Mouse (Mus musculus) urinary bladder, postnatal 36 days (tissue): ENCODE results near the gene Tekt1.

ENCODE experiments used
- DNase-seq, 2 experiments: peaks; one replicate each; pipeline ENCODE4 v3.0.0; 2022; ENCODE audit warnings: low spot score in 2 of 2, mixed read lengths in 1 of 2

Gene Tekt1

DNA sequence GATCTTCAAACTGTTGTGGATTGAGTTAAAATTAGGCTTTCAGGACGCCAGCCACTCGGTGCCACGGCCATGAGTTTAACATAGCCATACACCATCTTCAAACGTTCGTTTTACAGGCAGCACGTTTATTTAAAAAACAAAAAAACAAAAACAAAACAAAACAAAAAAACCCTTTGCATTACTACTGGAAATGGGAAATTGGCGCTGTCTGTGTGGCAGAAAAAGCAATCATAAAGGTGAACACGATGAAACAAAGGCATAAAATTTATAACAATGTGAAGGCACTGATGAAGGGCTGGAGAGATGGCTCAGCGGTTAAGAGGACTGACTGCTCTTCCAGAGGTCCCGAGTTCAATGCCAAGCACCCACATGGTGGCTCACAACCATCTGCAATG, at the start of gene Tekt1:
TSS of gene Tekt1 (minus strand) at position 96 of the 395 bp plus-strand sequence.
- no peak for DNase-seq

DNA sequence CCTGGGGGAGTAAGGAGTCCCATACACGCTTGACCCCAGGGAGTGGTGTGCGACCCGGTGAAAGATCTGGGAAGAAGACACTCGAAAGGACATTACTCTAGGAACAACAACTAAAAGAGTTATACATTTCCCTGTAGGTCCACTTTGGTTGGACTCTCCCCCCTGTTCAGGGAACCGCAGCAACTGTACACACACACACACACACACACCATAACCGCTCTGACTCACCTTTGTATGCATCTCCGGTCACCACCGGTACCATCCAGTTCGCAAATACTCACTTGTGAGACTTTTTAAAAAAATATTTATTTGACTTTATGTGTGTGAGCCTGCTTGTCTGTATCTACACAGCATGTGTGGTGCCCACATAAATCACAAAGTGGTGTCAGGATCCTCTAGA, 49.7 kb upstream of the Tekt1 start:
- DNase-seq, result no peak

DNA sequence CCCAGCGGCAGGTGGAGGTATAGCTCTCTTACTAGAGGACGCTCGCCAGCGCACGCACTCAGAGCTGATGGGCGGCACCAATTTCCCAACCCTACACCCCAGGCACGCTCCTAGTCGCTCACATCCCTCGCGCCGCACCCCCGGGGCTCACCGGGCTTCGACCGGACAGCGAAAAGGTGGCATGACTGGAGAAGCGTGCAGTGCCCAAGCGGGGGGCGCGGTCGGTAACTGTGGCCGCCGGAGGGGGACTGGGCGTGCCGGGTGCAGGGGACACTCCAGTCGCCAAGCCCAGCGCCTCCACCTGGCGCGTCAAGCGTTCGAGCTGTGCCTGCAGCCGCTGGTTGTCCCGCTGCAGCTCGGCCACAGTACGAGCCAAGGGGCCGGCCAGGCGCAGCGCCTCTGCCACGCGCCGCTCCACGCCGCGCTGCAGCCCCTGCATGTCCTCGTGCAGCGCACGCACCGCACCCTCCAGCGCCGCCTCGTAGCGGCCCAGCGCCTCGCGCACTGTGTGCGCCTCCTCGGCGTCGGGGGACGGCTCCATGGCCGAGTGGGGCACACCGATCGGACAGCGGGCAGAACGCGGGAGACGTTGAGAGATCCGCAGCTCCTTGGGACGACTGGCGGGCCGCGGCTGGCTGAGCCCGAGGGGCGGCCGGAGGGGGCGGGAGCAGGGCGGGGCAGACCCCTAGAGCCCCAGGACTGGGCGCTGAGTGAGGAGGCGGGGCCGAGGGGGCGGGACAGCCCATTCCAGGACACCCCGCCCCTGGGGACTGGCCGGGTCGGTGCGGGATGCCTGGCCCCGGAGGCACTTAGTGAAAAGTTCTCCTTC, 49.1 kb upstream of the Tekt1 start, which contains the start of gene Smtnl2:
TSS of gene Smtnl2 (minus strand) at position 621 of the 829 bp plus-strand sequence.
- peak; percentile 80 to 88 for DNase-seq

DNA sequence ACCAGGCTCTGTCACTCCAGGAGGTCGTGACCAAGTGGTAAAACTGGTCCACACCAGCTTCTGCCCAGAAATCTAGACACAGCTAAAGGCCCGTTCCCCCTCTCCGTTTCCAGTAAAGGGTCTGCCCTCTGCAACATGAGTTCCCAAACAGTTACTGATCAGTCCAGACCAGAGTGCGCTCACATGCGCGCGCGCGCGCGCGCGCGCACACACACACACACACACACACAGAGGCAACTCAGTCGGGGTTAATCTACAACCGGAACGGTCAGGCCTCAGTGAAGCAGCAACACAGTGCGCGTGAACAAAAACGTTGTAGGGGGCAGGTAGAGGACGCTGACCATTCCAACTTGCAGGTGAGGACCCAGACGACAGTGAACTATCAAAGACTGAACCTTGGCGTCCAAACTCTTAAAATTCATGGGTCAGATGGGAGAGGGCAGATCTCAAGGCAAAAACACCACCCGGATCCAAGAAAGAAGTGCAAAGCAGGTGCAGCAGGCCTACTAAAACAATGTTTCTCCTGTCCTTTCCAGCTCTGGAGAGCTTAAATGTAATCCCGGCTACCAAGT, 48.4 kb upstream of the Tekt1 start:
- no peak for DNase-seq

DNA sequence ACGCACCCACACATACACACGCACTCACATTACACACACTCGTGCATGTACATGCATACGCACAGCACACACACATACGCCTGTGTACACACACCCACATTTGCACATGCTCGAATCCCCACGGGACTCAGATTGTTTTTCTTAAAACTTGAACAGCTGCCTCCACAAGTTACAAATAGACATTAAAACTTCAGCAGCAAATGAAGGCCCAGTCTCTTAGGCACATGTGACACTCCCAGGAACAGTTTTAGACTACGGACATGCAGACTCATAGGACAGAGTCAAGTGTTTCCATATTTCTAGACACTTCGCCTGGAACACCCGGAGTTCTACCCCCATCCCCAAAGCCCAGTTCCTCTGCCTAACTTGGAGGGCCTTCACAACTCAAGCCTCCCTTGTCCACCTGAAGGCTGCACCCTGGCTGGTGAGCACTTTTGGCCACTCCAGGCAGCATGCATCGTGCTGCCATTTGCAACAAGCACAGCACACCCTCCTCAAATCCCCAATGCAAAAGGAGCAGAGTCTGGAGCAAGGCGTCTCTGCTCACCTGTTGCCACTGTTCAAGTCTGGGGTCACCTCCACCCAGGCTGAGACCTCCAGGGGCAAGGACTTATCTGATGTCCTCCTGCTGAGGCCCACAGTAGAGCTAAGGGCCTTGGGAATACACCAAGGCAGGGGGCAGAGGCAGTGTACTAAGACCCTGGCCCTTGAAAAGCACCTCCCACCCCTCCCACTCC, 47.6 kb upstream of the Tekt1 start:
- no peak for DNase-seq

DNA sequence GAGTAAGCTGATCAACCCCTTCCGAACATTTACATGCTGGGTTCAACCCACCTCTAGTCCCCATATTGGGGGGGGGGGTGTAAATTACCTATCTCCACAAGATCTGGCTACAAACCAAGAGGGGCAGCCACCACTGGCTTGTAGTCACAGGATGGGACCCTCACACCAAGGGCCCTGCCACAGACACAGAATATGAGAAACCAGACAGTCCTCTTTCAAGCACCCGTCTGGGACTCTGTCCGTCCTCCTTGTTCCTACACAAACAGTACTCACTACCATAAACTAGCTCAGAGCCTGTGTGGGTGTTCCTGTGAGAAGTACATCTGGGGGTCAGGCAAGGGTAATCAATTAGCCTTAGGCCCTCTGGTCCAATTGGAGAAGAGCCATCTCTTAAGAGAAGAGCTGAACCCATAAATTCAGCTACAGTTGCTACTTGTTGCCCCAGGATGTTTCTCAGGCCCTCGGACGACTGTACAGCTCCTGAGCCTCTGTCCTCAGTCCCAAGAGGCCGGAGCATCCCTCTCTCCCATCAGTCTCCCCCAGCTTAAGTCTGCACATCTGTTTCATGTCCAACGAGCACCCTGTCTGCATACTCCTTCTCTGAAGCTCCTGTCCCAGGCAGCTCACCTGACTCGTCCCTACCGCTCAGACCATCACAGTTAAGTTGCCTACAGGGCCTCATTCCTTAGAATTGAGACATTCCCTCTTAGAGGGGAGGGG, 46.4 kb upstream of the Tekt1 start:
- DNase-seq, result no peak

DNA sequence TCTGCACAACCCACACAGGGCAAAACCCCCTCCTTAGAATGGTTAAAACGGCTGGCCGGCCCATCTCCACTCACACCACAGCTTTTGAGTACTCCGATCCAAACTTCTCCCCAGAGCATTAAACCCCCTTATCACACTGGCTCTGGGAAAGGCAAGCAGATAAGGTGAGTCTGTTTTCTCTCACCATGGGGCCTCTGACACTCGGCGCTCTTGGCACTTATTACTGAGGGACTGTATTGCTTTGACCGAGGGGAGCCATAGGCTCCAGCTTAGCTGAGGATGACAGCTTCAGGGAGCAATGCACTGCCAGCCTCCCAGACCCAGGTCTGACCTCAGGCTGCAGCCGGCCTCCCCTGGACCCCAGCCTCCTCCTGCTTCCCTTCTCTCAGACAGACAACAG, 45.3 kb upstream of the Tekt1 start:
- no peak for DNase-seq

DNA sequence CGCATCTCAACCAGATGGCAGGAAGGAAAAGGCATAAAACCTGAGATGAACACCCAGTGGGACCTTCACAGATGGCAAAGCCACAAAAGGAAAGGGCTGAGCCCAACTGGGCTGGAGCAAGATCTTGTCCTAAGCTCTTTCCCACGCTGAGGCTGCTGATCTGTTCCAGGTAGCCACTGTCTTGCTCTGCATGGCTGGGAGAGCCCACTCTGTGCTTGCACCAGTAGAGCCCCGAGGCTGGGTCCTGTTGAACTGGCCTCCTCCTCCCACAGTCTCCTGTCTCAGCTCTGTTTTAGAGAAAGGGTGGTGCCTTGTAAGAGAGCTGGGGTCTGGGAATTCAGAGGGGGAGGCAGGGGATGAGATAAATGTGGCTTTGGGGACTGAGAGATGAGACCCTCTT, 44.8 kb upstream of the Tekt1 start:
- DNase-seq, result no peak

DNA sequence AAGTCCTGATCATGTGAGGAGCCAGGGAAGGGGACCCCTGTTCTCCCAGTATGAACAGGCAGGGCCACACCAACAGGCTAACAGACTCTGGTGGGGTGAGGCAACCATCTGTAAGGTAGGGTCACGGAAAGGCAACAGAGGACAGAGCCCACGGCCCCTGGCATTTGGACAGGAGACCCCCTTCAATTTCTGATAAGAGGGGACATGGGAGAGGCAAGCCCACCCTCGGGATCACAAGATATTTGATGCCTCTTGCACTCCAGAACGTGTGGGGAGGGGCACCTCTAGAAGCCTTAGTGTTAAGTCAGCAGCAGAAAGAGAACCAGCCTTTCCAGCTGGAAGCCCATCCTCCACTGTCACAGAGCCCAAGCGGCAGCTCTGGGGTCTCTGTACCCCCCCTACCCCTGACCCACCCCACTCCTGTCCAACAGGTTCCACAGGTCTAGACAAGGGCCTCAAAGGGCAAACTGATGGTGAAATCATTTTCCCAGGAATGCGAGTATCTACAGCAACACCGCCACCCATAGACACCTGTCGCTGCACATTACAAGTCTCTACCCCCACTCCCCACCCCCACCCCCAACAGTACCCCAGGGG, 43.9 kb upstream of the Tekt1 start:
- DNase-seq, result no peak

DNA sequence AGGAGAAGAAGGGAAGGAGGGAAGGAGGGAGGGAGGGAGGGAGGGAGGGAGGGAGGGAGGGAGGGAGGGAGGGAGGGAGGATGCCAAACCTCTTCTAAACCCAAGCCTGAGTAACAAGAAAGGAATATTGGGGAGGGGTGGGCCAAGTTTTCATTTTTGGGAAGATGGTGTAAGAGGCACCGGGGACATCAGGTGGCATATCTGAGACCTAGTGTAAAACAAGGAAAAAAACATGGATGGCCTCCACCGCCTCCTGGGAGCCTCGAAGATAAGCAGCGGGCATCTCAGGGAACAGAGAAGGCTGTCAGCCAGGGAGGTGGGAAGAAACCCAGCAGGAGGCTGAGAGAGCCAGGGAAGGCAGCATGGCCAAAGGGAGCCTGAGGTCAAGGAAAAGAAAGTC, 43.3 kb upstream of the Tekt1 start:
- no peak for DNase-seq

DNA sequence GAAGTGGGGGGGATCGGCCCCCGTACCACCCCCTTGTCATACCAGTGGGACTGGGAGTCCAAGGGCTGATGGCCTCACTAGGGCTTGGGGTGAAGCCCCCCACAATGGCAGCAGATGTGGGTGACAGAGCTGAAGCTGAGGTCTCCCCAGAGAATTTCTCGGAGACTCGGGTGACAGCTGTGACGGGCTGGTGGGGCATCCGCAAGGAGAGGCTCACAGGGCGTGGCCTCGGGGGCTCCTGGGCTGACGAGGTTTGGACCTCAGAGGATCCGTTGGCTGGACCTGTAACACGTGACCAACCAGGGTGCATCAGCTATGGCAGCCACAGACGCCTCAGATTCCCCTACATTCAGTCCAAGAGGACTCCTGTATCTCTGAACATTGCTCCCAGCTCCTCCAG, 40.7 kb upstream of the Tekt1 start:
- no peak for DNase-seq

DNA sequence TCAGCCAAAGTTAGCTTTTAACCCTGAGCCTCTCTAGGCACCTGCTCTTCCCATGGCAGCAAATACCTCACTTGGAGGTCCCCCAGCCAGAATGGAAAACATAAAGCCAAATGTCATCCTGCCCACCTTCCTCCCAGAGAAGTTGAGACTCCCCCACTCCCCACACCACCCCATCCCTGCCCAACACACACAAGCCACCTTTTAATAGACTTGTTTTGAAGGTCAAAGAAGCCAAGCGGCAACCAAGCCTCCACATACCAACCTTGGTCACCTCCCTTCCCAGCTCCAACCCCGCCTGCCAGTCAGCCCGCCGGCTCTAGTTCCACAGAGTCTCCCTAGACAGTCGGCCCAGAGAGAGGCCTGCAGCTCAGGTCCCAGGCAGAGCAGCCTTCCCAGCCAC, 39.8 kb upstream of the Tekt1 start:
- DNase-seq, result no peak

DNA sequence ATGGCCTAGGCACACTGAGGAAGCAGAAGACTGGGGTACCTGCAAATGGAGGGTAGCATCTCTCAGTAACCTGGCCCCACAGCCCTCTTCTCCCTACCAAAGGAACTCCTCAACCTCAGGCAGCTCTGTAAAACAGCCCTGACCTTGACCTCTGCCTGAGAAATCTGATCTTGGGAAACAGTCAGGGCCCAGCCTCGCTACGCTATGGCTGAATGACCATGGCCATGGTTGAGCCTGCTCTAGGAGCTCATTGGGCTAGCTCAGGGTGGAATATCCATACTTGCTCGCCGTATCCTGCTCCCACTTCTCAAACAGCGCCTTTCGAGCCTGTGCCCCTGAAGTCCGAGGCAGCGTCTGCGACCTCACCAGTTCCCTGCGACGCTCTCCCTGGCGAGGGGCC, 38.8 kb upstream of the Tekt1 start:
- DNase-seq, result no peak

DNA sequence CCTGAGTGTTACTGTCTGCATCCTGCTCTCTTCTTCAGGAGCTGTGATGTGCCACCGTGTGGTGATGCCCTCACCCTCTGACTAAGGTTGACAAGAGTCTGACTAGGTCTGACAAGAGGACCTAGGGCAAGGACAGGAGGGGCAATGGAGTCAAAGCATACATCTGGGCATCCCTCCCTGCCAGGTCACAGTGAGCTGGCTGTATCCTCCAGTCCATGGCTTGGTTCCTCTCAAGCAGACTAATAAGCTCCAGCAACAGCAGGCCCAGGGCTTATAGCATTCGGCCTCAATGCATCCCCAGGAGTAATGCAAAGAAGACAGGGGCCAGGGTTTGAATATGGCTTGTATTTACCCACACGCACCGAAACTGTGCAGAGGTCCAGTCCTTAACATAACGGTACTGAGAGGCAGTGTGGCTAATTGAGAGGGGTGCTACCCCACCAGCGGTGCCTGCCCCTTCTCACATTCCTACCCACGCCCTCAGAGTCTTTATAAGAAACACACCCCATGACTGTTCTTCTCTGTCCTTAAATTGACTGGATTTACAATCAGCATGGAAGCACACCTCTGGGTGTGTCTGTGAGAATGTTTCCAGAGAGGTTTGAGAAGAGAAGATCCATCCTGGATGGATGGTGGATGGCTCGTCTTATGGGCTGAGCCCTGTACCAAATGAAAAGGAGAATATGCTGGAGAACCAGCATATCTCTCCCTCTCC, 35.7 kb upstream of the Tekt1 start:
- no peak for DNase-seq

DNA sequence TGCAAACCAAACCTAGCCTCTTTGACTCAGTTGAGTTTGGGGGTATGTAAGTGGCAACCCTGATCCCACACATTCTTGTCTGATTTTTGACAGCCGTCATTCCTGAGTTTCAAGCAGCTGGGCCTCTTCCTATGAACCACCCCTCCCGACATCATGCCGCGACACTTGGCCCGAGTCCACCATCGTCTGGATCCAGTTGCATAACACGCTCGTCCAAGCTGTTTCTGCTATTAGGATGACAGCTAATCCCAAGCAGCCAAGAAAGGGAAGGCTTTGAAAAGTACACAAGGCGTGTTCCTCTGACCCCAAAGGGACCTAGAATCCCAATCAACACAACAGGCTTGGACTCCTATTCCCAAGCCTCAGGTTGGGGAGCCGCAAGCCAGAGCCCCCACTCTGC, 34.8 kb upstream of the Tekt1 start:
- peak in 1 of 2 experiments; percentile 79 for DNase-seq

DNA sequence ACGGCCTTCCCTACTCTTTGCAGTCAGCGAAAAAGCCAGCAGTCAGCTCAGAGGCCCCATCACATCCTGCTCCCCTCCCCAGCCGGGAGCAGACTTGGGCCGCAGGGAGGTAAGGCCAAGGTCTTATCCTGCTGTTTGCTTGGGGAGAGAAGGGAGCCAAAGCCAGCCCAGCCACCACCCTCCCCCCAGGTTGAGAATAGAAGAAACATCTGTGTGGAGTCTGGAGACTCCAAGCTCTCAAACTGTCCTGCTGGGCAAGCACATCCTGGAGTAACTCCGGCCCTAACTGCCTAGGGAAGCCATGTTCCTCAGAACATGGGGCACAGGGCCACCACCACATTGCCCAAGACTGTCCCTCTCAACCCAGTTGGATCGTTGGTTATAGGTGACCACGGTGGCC, 34.4 kb upstream of the Tekt1 start:
- DNase-seq, result peak in 1 of 2 experiments; percentile 26

DNA sequence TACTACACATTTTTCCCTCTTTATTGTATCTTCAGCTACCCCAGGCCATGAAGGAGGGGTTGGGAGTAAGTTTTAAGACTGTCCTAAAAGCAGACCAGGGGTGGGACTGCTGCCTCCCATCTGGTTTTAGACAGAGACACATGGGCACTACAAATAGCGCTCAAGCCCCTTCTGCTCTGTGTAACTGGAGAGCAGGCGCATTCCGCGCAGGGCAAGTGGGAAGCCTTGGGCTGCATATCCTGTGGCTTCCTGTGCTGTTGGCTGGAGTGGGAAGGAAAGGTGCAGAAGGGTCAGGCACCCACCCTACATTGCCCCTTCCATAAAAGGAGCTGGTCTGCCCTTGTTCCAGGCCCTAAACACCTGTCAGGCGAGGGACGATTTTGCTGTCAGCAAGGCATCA, 33.4 kb upstream of the Tekt1 start:
- DNase-seq, result no peak

DNA sequence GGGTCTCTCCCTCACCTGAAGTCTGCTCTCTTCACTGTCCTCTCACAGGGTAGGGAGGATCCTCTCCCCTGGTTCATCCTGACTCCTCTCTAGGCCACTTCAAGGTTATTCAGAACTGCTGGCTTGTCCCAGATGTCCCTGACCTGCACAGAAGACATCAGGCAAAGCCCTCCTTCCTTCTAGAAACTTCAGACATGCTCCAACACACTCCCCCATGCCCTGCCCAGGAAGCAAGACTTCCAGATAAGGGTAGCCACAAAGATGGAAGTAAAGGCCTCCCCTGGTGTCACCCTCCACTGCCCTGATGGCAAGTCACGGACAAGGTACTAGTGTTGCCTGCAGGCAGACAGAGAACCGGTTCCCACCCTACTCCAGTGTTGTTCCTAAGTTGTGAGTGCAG, 32.5 kb upstream of the Tekt1 start:
- DNase-seq, result no peak

DNA sequence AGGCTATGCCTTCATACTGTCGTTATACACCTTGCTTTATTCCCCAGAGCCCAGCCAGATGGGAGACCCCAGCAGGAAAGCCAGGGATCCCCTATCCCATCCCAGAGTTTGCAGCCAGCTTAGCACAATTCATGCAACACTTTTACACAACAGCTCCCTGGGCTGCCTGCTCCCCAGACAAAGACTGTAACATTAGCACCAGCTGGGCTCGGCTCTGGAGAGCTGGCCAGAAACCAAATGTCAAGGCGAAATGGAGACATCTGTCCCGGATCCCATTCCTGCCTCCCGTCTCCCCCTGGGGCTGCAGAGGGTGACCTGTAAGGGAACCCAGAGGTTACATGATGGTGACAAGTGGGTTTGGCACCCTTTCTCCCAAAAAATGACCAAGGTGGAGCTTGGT, 31.4 kb upstream of the Tekt1 start:
- DNase-seq, result peak in 1 of 2 experiments; percentile 54

DNA sequence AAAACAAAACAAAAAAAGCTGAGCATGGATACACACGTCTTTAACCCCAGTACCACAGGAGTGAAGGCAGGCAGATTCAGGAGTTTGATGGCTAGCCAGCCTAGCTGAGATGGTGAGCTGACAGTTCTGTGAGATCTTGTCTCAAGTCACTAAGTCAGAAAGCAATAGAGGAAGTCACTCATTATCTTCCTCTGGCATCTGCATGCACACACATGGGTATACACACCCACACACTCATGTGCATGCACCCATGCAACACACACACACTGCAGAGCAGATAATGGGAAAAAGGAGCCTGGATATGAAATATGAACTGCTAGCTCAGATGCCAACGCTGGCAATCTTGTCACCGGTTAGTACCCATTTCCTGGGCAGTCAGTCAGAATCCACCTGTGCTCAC, 31.0 kb upstream of the Tekt1 start:
- DNase-seq, result no peak

DNA sequence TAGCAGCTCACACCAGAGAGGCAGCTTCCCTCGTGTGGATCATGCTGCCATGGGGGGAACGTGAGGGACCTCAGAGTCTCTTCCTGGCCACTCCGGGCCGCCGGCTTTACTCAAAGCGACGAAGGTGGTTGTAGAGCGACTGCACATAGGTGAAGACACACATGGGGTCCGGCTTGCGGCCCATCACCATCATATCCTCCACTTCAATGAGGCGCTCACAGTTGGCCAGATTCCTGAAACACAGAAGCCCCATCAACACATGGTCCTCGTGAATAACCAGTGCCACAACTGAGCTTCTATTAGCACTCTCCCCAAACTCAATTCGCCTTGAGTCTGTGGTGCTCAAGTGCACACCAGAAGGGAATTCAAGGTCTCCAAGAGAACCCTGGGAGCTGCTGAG, 28.9 kb upstream of the Tekt1 start:
- DNase-seq, result no peak
